Mouse (Mus musculus): ENCODE measurements around the gene Csrnp3. TPM values are rescaled to one million over a fixed set of nuclear protein-coding genes. Genes with fewer than 3 reads are reported as not detected.

Gene Csrnp3
- polyA plus RNA-seq, 2 experiments, result 2.8 to 3.6 TPM

DNA sequence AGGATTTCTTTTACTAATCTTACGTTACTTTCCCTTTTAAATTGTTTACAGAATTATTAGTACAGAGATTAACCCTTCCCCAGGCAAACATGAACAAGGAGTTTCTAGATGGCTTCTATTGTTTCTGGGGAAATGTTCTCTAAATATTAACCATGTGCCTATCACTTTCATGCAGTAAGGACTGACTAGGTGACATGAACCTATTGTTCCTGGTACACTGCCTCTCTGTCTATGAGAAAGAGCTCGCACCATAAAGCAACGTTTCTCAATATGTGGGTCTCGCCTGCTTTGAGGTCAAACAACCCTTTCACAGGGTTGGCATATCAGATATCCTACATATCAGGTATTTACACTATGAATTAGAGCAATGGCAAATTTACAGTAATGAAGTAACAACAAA is 96.8 kb downstream of the Csrnp3 start:
- ATAC-seq (ENCODE audit: low FRiP score, low read depth) (no peak), DNase-seq (ENCODE audit: low spot score) (no peak)
- Histone ChIP-seq H3K4me3 (replicated peaks; ENCODE audit: low read length) (no peak overlapping the region), H3K9ac (ENCODE audit: low read depth, low read length, severe bottlenecking) (no peak overlapping the region), H3K9me3 (ENCODE audit: control insufficient read depth, low read length) (no peaks in the 10 kb centered on the region), H3K27me3 (ENCODE audit: control insufficient read depth, insufficient read depth, low read length) (no peaks in the 10 kb centered on the region), H3K4me1 (ENCODE audit: control insufficient read depth, insufficient read depth, low read length) (peaks cover 14% of the 10 kb centered on the region), H3K36me3 (ENCODE audit: control insufficient read depth, insufficient read depth, low read length) (no peaks in the 10 kb centered on the region), H3K4me2 (replicated peaks; ENCODE audit: low read depth, low read length, severe bottlenecking) (no peak overlapping the region), H3K27ac (replicated peaks; ENCODE audit: low read depth, low read length) (no peak overlapping the region)
- TF ChIP-seq POLR2A (IDR thresholded peaks at IDR 0.05; ENCODE audit: borderline replicate concordance, extremely low read depth, insufficient read depth, insufficient read length), result no peak
- 82% methylated on average over 4 of the region's 4 CpGs for WGBS

DNA sequence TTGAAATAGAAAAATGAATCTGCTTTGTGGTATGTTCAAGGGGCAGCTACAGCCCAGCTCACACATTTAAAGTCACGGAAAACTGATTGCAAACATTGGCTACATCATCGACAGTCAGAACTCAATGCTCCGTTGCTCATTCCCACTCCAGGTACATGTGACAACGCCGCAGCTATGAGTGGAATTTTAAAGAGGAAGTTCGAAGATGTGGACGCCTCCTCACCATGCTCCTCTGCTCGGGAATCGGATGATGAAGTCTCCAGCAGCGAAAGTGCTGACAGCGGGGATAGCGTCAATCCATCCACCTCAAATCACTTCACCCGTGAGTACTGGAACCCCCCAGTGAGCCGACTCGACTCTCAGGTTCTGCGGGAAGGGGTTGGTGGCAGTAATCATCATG is 103.2 kb downstream of the Csrnp3 start:
- 86% methylated on average over 16 of the region's 16 CpGs for WGBS
- H3K9me3 ChIP-seq (ENCODE audit: control insufficient read depth, low read length), result no peaks in the 10 kb centered on the region
- no peaks in the 10 kb centered on the region for H3K27me3 ChIP-seq (ENCODE audit: control insufficient read depth, insufficient read depth, low read length)
- no peak for DNase-seq (ENCODE audit: low spot score)
- no peak overlapping the region for H3K4me3 ChIP-seq (replicated peaks; ENCODE audit: low read length)
- TF ChIP-seq POLR2A (IDR thresholded peaks at IDR 0.05; ENCODE audit: borderline replicate concordance, extremely low read depth, insufficient read depth, insufficient read length), result no peak
- H3K27ac ChIP-seq (replicated peaks; ENCODE audit: low read depth, low read length), result no peak overlapping the region
- H3K36me3 ChIP-seq (ENCODE audit: control insufficient read depth, insufficient read depth, low read length), result no peaks in the 10 kb centered on the region
- H3K4me2 ChIP-seq (replicated peaks; ENCODE audit: low read depth, low read length, severe bottlenecking), result no peak overlapping the region
- ATAC-seq (ENCODE audit: low FRiP score, low read depth), result no peak
- H3K4me1 ChIP-seq (ENCODE audit: control insufficient read depth, insufficient read depth, low read length), result no peaks in the 10 kb centered on the region
- H3K9ac ChIP-seq (ENCODE audit: low read depth, low read length, severe bottlenecking), result no peak overlapping the region

DNA sequence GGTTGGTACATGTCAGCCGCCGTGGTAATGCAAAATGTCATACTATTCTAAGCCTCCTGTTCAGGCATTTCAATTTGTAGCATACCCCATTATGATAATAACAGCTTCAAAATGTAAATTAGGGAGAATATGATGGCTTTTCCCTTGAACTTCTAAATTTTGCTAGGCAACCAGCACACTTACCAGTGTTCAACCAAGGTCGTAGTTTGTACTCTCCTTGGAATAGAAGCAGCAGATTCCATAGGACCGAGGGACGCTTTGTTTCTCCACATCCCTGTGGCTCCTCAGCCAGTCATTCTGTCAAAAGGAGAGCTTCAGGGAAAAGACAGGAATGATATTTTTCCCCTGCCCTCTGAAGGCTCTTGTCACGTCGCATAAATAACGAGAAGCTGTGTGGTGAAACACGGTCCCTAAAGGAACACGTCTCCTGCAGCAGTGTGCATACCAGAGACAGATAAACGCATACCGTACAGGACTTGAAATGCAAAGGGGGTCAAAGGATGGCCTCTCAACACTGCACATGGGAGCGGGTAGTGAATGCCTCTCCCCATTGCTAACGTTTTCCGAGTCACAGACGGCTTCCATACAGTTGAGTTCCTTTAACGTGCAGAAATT is 108.3 kb downstream of the Csrnp3 start:
- H3K4me3 ChIP-seq (replicated peaks; ENCODE audit: low read length), result no peak overlapping the region

DNA sequence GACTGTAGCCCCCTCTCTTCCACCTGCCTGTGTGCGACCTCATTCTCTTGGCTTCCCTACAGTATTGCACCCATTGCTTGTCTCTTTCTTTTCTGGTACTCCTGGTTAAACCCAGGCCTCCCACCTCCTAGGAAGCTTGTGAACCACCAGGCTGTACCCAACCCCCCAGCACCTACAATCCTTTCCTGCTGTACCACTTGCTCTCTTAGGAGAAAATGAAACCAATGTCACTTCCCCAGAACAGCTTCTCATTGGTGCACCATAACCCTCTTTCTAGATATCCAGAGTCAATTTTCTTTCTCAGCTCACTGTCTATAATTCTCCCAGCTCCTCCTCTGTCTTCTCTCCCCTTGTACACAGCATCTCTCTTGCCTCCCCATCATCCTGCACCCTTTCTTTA is 110.2 kb downstream of the Csrnp3 start:
- H3K27me3 ChIP-seq (ENCODE audit: control insufficient read depth, insufficient read depth, low read length), result no peaks in the 10 kb centered on the region
- no peak overlapping the region for H3K27ac ChIP-seq (replicated peaks; ENCODE audit: low read depth, low read length)
- H3K9me3 ChIP-seq (ENCODE audit: control insufficient read depth, low read length), result no peaks in the 10 kb centered on the region
- no peak overlapping the region for H3K9ac ChIP-seq (ENCODE audit: low read depth, low read length, severe bottlenecking)
- TF ChIP-seq POLR2A (IDR thresholded peaks at IDR 0.05; ENCODE audit: borderline replicate concordance, extremely low read depth, insufficient read depth, insufficient read length), result no peak
- H3K4me2 ChIP-seq (replicated peaks; ENCODE audit: low read depth, low read length, severe bottlenecking), result no peak overlapping the region
- no peak for DNase-seq (ENCODE audit: low spot score)
- ATAC-seq (ENCODE audit: low FRiP score, low read depth), result no peak
- H3K36me3 ChIP-seq (ENCODE audit: control insufficient read depth, insufficient read depth, low read length), result no peaks in the 10 kb centered on the region
- H3K4me3 ChIP-seq (replicated peaks; ENCODE audit: low read length), result no peak overlapping the region
- 95% methylated on average over 1 of the region's 1 CpGs for WGBS
- no peaks in the 10 kb centered on the region for H3K4me1 ChIP-seq (ENCODE audit: control insufficient read depth, insufficient read depth, low read length)

More for the DNA sequence above, 108.3 kb downstream of the Csrnp3 start:
- Histone ChIP-seq H3K36me3 (ENCODE audit: control insufficient read depth, insufficient read depth, low read length) (no peaks in the 10 kb centered on the region), H3K4me1 (ENCODE audit: control insufficient read depth, insufficient read depth, low read length) (no peaks in the 10 kb centered on the region), H3K27ac (replicated peaks; ENCODE audit: low read depth, low read length) (no peak overlapping the region), H3K4me2 (replicated peaks; ENCODE audit: low read depth, low read length, severe bottlenecking) (no peak overlapping the region), H3K9ac (ENCODE audit: low read depth, low read length, severe bottlenecking) (no peak overlapping the region), H3K27me3 (ENCODE audit: control insufficient read depth, insufficient read depth, low read length) (no peaks in the 10 kb centered on the region), H3K9me3 (ENCODE audit: control insufficient read depth, low read length) (no peaks in the 10 kb centered on the region)
- no peak for ATAC-seq (ENCODE audit: low FRiP score, low read depth)
- no peak for DNase-seq (ENCODE audit: low spot score)
- TF ChIP-seq POLR2A (IDR thresholded peaks at IDR 0.05; ENCODE audit: borderline replicate concordance, extremely low read depth, insufficient read depth, insufficient read length), result no peak
- WGBS, result 63% methylated on average over 17 of the region's 17 CpGs

DNA sequence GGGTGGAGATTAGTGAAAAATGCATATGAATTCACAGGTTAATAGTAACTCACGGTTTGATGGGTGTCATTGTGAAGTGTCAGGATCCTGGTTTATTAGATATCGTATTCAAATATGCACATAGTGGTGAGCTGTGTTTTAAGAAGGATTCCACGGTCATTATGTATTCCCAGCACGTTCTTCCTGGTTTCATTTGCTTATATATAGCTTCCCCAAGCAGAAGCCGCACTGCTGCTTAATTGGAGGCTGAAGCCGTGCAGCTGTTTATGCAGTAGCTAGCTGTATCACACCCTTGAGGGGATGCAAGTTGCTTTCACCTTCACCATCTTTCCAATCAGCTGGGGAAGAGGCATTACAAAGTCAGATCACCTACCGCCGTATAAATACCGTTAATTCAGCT is 111.2 kb downstream of the Csrnp3 start:
- no peak for TF ChIP-seq POLR2A (IDR thresholded peaks at IDR 0.05; ENCODE audit: borderline replicate concordance, extremely low read depth, insufficient read depth, insufficient read length)
- Histone ChIP-seq H3K27me3 (ENCODE audit: control insufficient read depth, insufficient read depth, low read length) (no peaks in the 10 kb centered on the region), H3K36me3 (ENCODE audit: control insufficient read depth, insufficient read depth, low read length) (no peaks in the 10 kb centered on the region), H3K9ac (ENCODE audit: low read depth, low read length, severe bottlenecking) (no peak overlapping the region), H3K4me2 (replicated peaks; ENCODE audit: low read depth, low read length, severe bottlenecking) (no peak overlapping the region), H3K27ac (replicated peaks; ENCODE audit: low read depth, low read length) (no peak overlapping the region), H3K9me3 (ENCODE audit: control insufficient read depth, low read length) (no peaks in the 10 kb centered on the region), H3K4me1 (ENCODE audit: control insufficient read depth, insufficient read depth, low read length) (no peaks in the 10 kb centered on the region), H3K4me3 (replicated peaks; ENCODE audit: low read length) (no peak overlapping the region)
- WGBS, result 76% methylated on average over 9 of the region's 9 CpGs
- ATAC-seq (ENCODE audit: low FRiP score, low read depth) (no peak), DNase-seq (ENCODE audit: low spot score) (no peak)

DNA sequence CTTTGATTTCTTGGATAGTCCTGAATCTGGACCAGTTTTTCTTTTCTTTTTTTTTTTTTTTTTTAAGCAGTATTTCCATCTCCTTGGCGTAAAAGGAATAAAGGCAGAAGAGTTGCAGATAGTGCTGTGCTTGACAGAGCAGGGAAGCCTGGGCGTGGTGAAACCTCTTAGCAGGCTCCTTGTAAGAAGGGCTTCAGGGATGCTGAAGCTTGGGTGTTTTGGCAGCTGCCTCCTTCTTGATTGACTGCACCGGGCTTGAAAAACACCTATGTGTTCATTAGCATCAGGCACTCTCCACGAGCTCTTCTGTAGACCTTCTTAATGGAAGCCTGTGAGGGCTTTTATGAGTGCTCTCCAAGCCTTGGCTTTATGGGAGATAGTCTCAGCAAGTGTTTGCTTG is 117.9 kb downstream of the Csrnp3 start:
- no peaks in the 10 kb centered on the region for H3K4me1 ChIP-seq (ENCODE audit: control insufficient read depth, insufficient read depth, low read length)
- H3K27me3 ChIP-seq (ENCODE audit: control insufficient read depth, insufficient read depth, low read length), result no peaks in the 10 kb centered on the region
- H3K27ac ChIP-seq (replicated peaks; ENCODE audit: low read depth, low read length), result no peak overlapping the region
- H3K4me2 ChIP-seq (replicated peaks; ENCODE audit: low read depth, low read length, severe bottlenecking), result no peak overlapping the region
- ATAC-seq (ENCODE audit: low FRiP score, low read depth) (no peak), DNase-seq (ENCODE audit: low spot score) (no peak)
- WGBS, result 60% methylated on average over 4 of the region's 4 CpGs
- no peaks in the 10 kb centered on the region for H3K36me3 ChIP-seq (ENCODE audit: control insufficient read depth, insufficient read depth, low read length)
- H3K9ac ChIP-seq (ENCODE audit: low read depth, low read length, severe bottlenecking), result no peak overlapping the region
- no peak for TF ChIP-seq POLR2A (IDR thresholded peaks at IDR 0.05; ENCODE audit: borderline replicate concordance, extremely low read depth, insufficient read depth, insufficient read length)
- no peak overlapping the region for H3K4me3 ChIP-seq (replicated peaks; ENCODE audit: low read length)
- no peaks in the 10 kb centered on the region for H3K9me3 ChIP-seq (ENCODE audit: control insufficient read depth, low read length)

All from limb, embryonic 14.5 days (tissue).